Mouse (Mus musculus) midbrain, embryonic 13.5 days (tissue): ENCODE measurements at regions not wholly inside any gene's neighbourhood (a gene's known extent, or its start where the extent isn't known, plus 50 kb on each side); places are given as distances from the start of the nearest gene placed in this dataset.
A peak's percentile ranks its signal among the peaks of the same experiment; 100 is the strongest.

Experiments
- ATAC-seq: fragments of 200-750 bp; cut with Nextera tagmentation; 2 replicates; pipeline ENCODE4 v1.8.0; 2017; ENCODE audit warnings: mild to moderate bottlenecking, moderate TSS enrichment, moderate library complexity
- H3K27ac ChIP-seq: fragments of 300-500 bp; sonication (generic); 2 replicates; pipeline ENCODE4 v1.5.1; 2015; ENCODE audit warnings: inconsistent platforms, mild to moderate bottlenecking, moderate library complexity
- H3K27me3 ChIP-seq: fragments of 300-500 bp; sonication (generic); 2 replicates; pipeline ENCODE4 v1.6.1; 2015; ENCODE audit warnings: mild to moderate bottlenecking, inconsistent platforms
- H3K36me3 ChIP-seq: fragments of 300-500 bp; sonication (generic); 2 replicates; pipeline ENCODE4 v1.6.1; 2015; ENCODE audit warnings: mild to moderate bottlenecking, inconsistent platforms
- H3K4me1 ChIP-seq: fragments of 300-500 bp; sonication (generic); replicated peaks from 2 replicates; pipeline ENCODE4 v1.6.1; 2015; ENCODE audit warnings: inconsistent platforms
- H3K4me2 ChIP-seq: fragments of 300-500 bp; sonication (generic); replicated peaks from 2 replicates; pipeline ENCODE4 v1.6.1; 2015; ENCODE audit warnings: moderate library complexity, mild to moderate bottlenecking, inconsistent platforms
- H3K4me3 ChIP-seq: fragments of 300-500 bp; sonication (generic); replicated peaks from 2 replicates; pipeline ENCODE4 v1.5.1; 2015; ENCODE audit warnings: mild to moderate bottlenecking, inconsistent platforms
- H3K9ac ChIP-seq: fragments of 300-500 bp; sonication (generic); replicated peaks from 2 replicates; pipeline ENCODE4 v1.6.1; 2015; ENCODE audit warnings: mild to moderate bottlenecking, inconsistent platforms
- H3K9me3 ChIP-seq: fragments of 300-500 bp; sonication (generic); 2 replicates; pipeline ENCODE4 v1.6.1; 2016; ENCODE audit warnings: mild to moderate bottlenecking, inconsistent platforms
- WGBS: fragments of 180-500 bp; shearing (Covaris S2); methylation state at CpG from one replicate; pipeline ENCODE4 v1.1.7; 2015; 5-methylcytosine and 5-hydroxymethylcytosine counted together

- Histone ChIP-seq H3K4me3 (no peak overlapping the region), H3K9ac (no peak overlapping the region), H3K27me3 (no peaks in the 10 kb centered on the region), H3K9me3 (no peaks in the 10 kb centered on the region), H3K27ac (peak overlapping the region; percentile 63), H3K4me1 (peaks cover 21% of the 10 kb centered on the region), H3K36me3 (no peaks in the 10 kb centered on the region), H3K4me2 (no peak overlapping the region)
- peak; percentile 92 for ATAC-seq
- 14% methylated on average over 6 of the region's 6 CpGs for WGBS
Measured at GRCm38 (mm10) chr15:59154407-59155288, 265.6 kb downstream of the Gm49356 start.

- H3K27ac ChIP-seq: peak overlapping the region; percentile 63; the same call in 1 of the 2 replicates
- ATAC-seq: peak; percentile 17; the same call in 1 of the 2 replicates
- H3K4me1 ChIP-seq: peaks cover 21% of the 10 kb centered on the region
Measured at GRCm38 (mm10) chr15:59155289-59155623, 266.2 kb downstream of the Gm49356 start.

DNA sequence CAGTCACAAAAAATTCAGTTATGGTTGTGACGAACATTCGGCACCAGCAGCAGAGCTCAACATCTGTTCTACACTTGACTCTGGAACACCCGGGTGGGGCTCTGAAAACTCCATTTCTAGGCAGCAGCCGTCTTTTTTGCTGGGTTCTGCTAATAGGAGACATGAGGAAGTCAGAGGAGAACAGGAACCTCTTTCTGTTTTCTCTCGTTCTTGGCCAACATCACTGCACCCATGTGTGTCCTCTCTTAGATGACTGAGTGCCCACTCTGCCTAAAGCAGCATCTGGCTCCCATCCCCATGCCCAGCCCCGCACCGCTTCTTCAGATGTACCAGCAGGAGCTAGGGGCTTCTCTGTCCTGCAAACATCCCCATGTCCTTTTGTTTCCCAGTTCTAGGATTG is 267.2 kb downstream of the Gm49356 start:
- 95% methylated on average over 7 of the region's 7 CpGs for WGBS
- no peak for ATAC-seq

More at GRCm38 (mm10) chr15:59155289-59155623, 266.2 kb downstream of the Gm49356 start:
- no peak overlapping the region for H3K9ac ChIP-seq
- no peak overlapping the region for H3K4me2 ChIP-seq
- no peaks in the 10 kb centered on the region for H3K9me3 ChIP-seq
- H3K27me3 ChIP-seq: no peaks in the 10 kb centered on the region
- no peak overlapping the region for H3K4me3 ChIP-seq
- no peaks in the 10 kb centered on the region for H3K36me3 ChIP-seq

DNA sequence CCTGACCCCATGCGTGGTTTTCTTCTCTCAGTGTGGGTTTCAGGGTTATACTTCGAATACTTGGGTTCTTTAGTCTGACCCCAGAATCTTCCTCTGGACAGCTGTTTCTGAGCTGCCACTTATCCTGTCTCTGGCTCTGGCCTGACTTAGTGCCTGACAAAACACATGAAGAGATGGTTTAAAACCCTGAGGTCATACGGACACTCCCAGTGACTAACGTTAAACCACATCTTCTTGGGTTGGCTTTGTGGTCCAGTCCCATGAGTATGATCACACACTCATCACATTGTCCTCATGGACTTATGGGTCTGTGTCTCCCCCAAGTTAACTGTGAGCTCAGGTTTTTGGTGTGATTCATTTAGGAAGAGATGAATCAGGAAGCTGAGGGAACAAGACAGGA is 269.7 kb downstream of the Gm49356 start:
- no peaks in the 10 kb centered on the region for H3K36me3 ChIP-seq
- H3K9ac ChIP-seq: no peak overlapping the region
- no peaks in the 10 kb centered on the region for H3K9me3 ChIP-seq
- H3K4me3 ChIP-seq: no peak overlapping the region
- H3K4me2 ChIP-seq: no peak overlapping the region
- peaks cover 17% of the 10 kb centered on the region for H3K4me1 ChIP-seq
- 94% methylated on average over 4 of the region's 4 CpGs for WGBS
- H3K27ac ChIP-seq: no peak overlapping the region
- no peaks in the 10 kb centered on the region for H3K27me3 ChIP-seq
- ATAC-seq: no peak

More for the DNA sequence above, 267.2 kb downstream of the Gm49356 start:
- Histone ChIP-seq H3K9ac (no peak overlapping the region), H3K4me3 (no peak overlapping the region), H3K4me2 (no peak overlapping the region), H3K4me1 (peaks cover 21% of the 10 kb centered on the region), H3K9me3 (no peaks in the 10 kb centered on the region), H3K36me3 (no peaks in the 10 kb centered on the region), H3K27me3 (no peaks in the 10 kb centered on the region), H3K27ac (no peak overlapping the region)

DNA sequence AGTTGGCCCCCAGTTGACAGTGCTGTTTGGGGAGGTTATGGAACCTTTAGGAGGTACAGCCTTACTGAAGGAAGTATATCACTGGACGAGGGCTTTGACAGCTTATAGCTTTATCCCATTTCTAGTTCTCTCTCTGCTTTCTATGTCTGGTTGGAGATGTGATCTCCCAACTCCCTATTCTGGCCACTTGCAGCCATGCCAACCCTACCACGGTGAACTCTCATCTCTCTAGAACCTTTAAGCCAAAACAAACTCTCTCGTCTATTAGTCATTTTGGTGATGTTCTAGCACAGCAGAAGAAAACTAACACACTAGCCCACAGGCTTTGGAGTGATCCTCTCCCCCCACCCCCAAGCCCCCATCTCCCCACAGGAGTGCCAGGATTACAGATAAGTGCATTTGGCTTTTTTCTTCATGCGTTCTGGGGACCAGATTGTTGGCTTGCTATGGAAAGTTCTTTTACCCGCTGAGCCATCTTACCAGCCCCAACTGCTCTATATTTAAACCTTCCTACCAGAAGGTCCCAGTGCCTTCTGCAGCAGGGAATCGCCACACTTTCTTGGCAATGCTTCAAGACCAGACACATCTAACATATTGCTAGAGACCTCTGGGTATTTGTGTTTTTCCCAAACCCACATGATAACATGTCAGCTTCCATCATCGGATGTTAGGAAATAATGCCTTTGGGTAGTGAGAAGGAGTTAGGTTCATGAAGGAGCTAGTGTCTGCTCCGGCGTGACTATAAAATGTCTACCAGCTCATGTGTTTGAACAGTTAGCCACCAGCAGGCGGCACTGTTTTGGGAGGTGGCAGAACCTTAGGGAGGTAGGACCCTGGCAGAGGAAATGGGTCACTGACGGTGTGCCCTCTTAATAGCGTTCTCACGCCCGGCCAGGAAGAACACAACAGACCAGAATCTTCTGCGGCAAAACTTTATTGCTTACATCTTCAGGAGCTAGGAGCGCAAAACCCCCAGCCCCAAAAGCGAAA is 272.1 kb downstream of the Gm49356 start:
- no peaks in the 10 kb centered on the region for H3K4me1 ChIP-seq
- H3K4me3 ChIP-seq: no peak overlapping the region
- 97% methylated on average over 16 of the region's 17 CpGs for WGBS
- H3K4me2 ChIP-seq: no peak overlapping the region
- ATAC-seq: no peak
- H3K9me3 ChIP-seq: no peaks in the 10 kb centered on the region
- no peaks in the 10 kb centered on the region for H3K36me3 ChIP-seq
- no peaks in the 10 kb centered on the region for H3K27me3 ChIP-seq
- H3K9ac ChIP-seq: no peak overlapping the region
- no peak overlapping the region for H3K27ac ChIP-seq

DNA sequence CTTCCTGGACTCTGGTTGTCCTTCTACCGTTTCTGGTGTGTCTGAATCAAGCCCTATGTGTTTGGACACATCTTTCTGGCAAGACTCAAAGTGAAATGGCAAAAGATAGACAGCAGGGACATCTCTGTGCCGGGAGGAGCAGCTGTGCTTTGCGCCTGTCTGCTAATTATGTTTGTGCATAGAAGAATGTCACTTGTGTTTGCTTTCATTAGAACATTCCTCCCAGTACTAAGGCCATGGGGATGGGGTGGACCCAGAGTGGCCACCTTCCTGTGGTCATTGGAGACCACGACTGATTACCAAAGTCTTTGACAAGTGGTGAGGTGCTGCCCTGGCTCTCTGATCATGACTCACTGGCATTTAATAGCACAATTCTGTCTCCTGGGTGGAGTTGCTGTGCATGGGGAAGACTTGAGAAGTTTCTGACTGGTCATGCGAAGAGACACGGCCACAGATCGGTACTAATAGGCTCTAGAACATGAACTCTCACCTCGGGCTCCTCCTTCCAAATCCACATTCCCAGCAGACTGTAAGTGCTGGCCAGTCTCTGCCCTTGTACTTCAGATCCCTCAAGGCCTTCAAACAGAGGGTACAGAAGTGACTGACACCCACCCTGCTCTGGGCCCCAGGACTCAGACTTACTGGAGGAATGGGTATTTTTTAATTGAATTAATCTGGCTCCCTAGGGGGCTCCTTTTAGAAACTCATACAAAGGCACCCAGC is 279.0 kb downstream of the Gm49356 start:
- Histone ChIP-seq H3K4me2 (no peak overlapping the region), H3K4me1 (no peaks in the 10 kb centered on the region; the same call in 1 of the 2 replicates), H3K9ac (no peak overlapping the region), H3K4me3 (no peak overlapping the region), H3K27ac (no peak overlapping the region), H3K27me3 (no peaks in the 10 kb centered on the region), H3K36me3 (no peaks in the 10 kb centered on the region), H3K9me3 (peaks cover 4% of the 10 kb centered on the region; the same call in 1 of the 2 replicates)
- 88% methylated on average over 8 of the region's 8 CpGs for WGBS
- ATAC-seq: 0 out of 2 replicates have a peak, but pooled peaks have one; percentile 40

- Histone ChIP-seq H3K4me1 (peaks cover 5% of the 10 kb centered on the region), H3K9me3 (peaks cover 4% of the 10 kb centered on the region; the same call in 1 of the 2 replicates), H3K9ac (no peak overlapping the region), H3K27ac (no peak overlapping the region), H3K4me2 (no peak overlapping the region), H3K4me3 (no peak overlapping the region), H3K27me3 (no peaks in the 10 kb centered on the region), H3K36me3 (no peaks in the 10 kb centered on the region)
- 70% methylated on average over 4 of the region's 4 CpGs for WGBS
- ATAC-seq: no peak
Measured at GRCm38 (mm10) chr15:59168660-59169170, 279.6 kb downstream of the Gm49356 start.

- no peak for ATAC-seq
- Histone ChIP-seq H3K27me3 (no peaks in the 10 kb centered on the region), H3K4me3 (no peak overlapping the region), H3K9ac (no peak overlapping the region), H3K27ac (no peak overlapping the region), H3K36me3 (no peaks in the 10 kb centered on the region), H3K9me3 (peaks cover 4% of the 10 kb centered on the region; the same call in 1 of the 2 replicates), H3K4me2 (no peak overlapping the region), H3K4me1 (peaks cover 11% of the 10 kb centered on the region)
- WGBS: 95% methylated on average over 12 of the region's 12 CpGs
Measured at GRCm38 (mm10) chr15:59169237-59169797, 280.2 kb downstream of the Gm49356 start.

GRCm38 (mm10) chr15:59169831-59170230 is 280.7 kb downstream of the Gm49356 start:
- H3K27me3 ChIP-seq: no peaks in the 10 kb centered on the region
- no peak for ATAC-seq
- 93% methylated on average over 3 of the region's 3 CpGs for WGBS
- H3K27ac ChIP-seq: no peak overlapping the region
- no peak overlapping the region for H3K9ac ChIP-seq
- H3K4me1 ChIP-seq: peaks cover 16% of the 10 kb centered on the region
- no peak overlapping the region for H3K4me3 ChIP-seq
- H3K9me3 ChIP-seq: peaks cover 4% of the 10 kb centered on the region; the same call in 1 of the 2 replicates
- no peaks in the 10 kb centered on the region for H3K36me3 ChIP-seq
- H3K4me2 ChIP-seq: no peak overlapping the region

- peaks cover 21% of the 10 kb centered on the region for H3K4me1 ChIP-seq
- ATAC-seq: no peak
- 17% methylated on average over 6 of the region's 6 CpGs for WGBS
Measured at GRCm38 (mm10) chr15:59171120-59171519, 282.0 kb downstream of the Gm49356 start.

More at GRCm38 (mm10) chr15:59171120-59171519, 282.0 kb downstream of the Gm49356 start:
- Histone ChIP-seq H3K9me3 (peaks cover 4% of the 10 kb centered on the region; the same call in 1 of the 2 replicates), H3K27me3 (no peaks in the 10 kb centered on the region), H3K4me3 (no peak overlapping the region), H3K4me2 (no peak overlapping the region), H3K27ac (no peak overlapping the region), H3K36me3 (no peaks in the 10 kb centered on the region), H3K9ac (no peak overlapping the region)
